Mouse (Mus musculus) heart, embryonic 11.5 days (tissue): ENCODE measurements at regions not wholly inside any gene's neighbourhood (a gene's known extent, or its start where the extent isn't known, plus 50 kb on each side); places are given as distances from the start of the nearest gene placed in this dataset.

Experiments used
- ATAC-seq: fragments of 200-750 bp; cut with Nextera tagmentation; replicated peaks from 2 replicates; pipeline ENCODE4 v1.8.0; 2017; ENCODE audit warnings: moderate library complexity; ENCODE audit not compliant: insufficient number of reproducible peaks, low FRiP score, low TSS enrichment
- H3K27ac ChIP-seq: fragments of 300-500 bp; sonication (generic); 2 replicates; pipeline ENCODE4 v1.5.1; 2014; ENCODE audit warnings: mild to moderate bottlenecking, low read depth, low read length
- H3K27me3 ChIP-seq: fragments of 300-500 bp; sonication (generic); 2 replicates; pipeline ENCODE4 v1.6.1; 2014; ENCODE audit warnings: mild to moderate bottlenecking, low read length, mixed read lengths; ENCODE audit not compliant: control insufficient read depth, insufficient read depth
- H3K36me3 ChIP-seq: fragments of 300-500 bp; sonication (generic); 2 replicates; pipeline ENCODE4 v1.6.1; 2014; ENCODE audit warnings: mild to moderate bottlenecking, low read length, moderate library complexity, mixed read lengths; ENCODE audit not compliant: control insufficient read depth, insufficient read depth
- H3K4me1 ChIP-seq: fragments of 300-500 bp; sonication (generic); 2 replicates; pipeline ENCODE4 v1.6.1; 2014; ENCODE audit warnings: low read length; ENCODE audit not compliant: control insufficient read depth, insufficient read depth
- H3K4me2 ChIP-seq: fragments of 300-500 bp; sonication (generic); 2 replicates; pipeline ENCODE4 v1.6.1; 2014; ENCODE audit warnings: mild to moderate bottlenecking, moderate library complexity
- H3K4me3 ChIP-seq: fragments of 300-500 bp; sonication (generic); 2 replicates; pipeline ENCODE4 v1.5.1; 2014; ENCODE audit warnings: low read depth, low read length
- H3K9ac ChIP-seq: fragments of 300-500 bp; sonication (generic); 2 replicates; pipeline ENCODE4 v1.6.1; 2014; ENCODE audit warnings: mild to moderate bottlenecking, low read depth, low read length, moderate library complexity
- H3K9me3 ChIP-seq: fragments of 300-500 bp; sonication (generic); replicated peaks from 2 replicates; pipeline ENCODE4 v1.6.1; 2016; ENCODE audit warnings: low read length; ENCODE audit not compliant: control insufficient read depth
- WGBS: fragments of 180-500 bp; shearing (Covaris S2); extraction: QIAGEN DNeasy Blood & Tissue Kit; methylation state at CpG from one replicate; pipeline ENCODE4 v1.1.7; 2014; ENCODE audit not compliant: insufficient replicate concordance; 5-methylcytosine and 5-hydroxymethylcytosine counted together

GRCm38 (mm10) chr13:119231556-119231955 is 196.8 kb upstream of the Paip1 start:
- ATAC-seq = no peak
- no peak overlapping the region for H3K4me3 ChIP-seq
- 42% methylated on average over 11 of the region's 11 CpGs for whole genome bisulfite sequencing

GRCm38 (mm10) chr13:119232100-119233029 is 196.0 kb upstream of the Paip1 start:
- Histone ChIP-seq H3K4me1 (peaks cover 12% of the 10 kb centered on the region), H3K36me3 (no peaks in the 10 kb centered on the region), H3K4me3 (no peak overlapping the region), H3K27ac (no peak overlapping the region), H3K4me2 (peak overlapping the region; percentile 31), H3K9me3 (no peaks in the 10 kb centered on the region), H3K27me3 (no peaks in the 10 kb centered on the region), H3K9ac (no peak overlapping the region)
- peak; percentile 67 for ATAC-seq
- 24% methylated on average over 8 of the region's 8 CpGs for WGBS

More at GRCm38 (mm10) chr13:119231556-119231955, 196.8 kb upstream of the Paip1 start:
- Histone ChIP-seq H3K4me1 (peaks cover 12% of the 10 kb centered on the region), H3K4me2 (no peak overlapping the region; the same call in 1 of the 2 replicates), H3K9me3 (no peaks in the 10 kb centered on the region), H3K9ac (no peak overlapping the region), H3K36me3 (no peaks in the 10 kb centered on the region), H3K27me3 (no peaks in the 10 kb centered on the region), H3K27ac (no peak overlapping the region)

GRCm38 (mm10) chr13:119233030-119233385 is 195.4 kb upstream of the Paip1 start:
- H3K9ac ChIP-seq = no peak overlapping the region
- peak overlapping the region; percentile 31; the same call in 1 of the 2 replicates for H3K4me2 ChIP-seq
- H3K27me3 ChIP-seq = no peaks in the 10 kb centered on the region
- no peak overlapping the region for H3K27ac ChIP-seq
- H3K9me3 ChIP-seq = no peaks in the 10 kb centered on the region
- 68% methylated on average over 4 of the region's 4 CpGs for WGBS
- H3K4me1 ChIP-seq = peaks cover 12% of the 10 kb centered on the region
- no peaks in the 10 kb centered on the region for H3K36me3 ChIP-seq
- H3K4me3 ChIP-seq = no peak overlapping the region
- ATAC-seq = no peak

- WGBS = 54% methylated on average over 3 of the region's 3 CpGs
- peaks cover 12% of the 10 kb centered on the region for H3K4me1 ChIP-seq
- H3K9me3 ChIP-seq = no peaks in the 10 kb centered on the region
- no peaks in the 10 kb centered on the region for H3K36me3 ChIP-seq
- no peak overlapping the region for H3K4me3 ChIP-seq
- H3K27ac ChIP-seq = no peak overlapping the region
- ATAC-seq = no peak
- no peak overlapping the region for H3K4me2 ChIP-seq
- no peak overlapping the region for H3K9ac ChIP-seq
- H3K27me3 ChIP-seq = no peaks in the 10 kb centered on the region
Measured at GRCm38 (mm10) chr13:119233869-119234268, 194.5 kb upstream of the Paip1 start.

- Histone ChIP-seq H3K9ac (no peak overlapping the region), H3K4me3 (no peak overlapping the region), H3K9me3 (no peaks in the 10 kb centered on the region), H3K4me1 (peaks cover 2% of the 10 kb centered on the region; the same call in 1 of the 2 replicates), H3K36me3 (no peaks in the 10 kb centered on the region), H3K4me2 (no peak overlapping the region), H3K27ac (no peak overlapping the region), H3K27me3 (no peaks in the 10 kb centered on the region)
- WGBS = 12% methylated on average over 3 of the region's 3 CpGs
- no peak for ATAC-seq
Measured at GRCm38 (mm10) chr13:119242358-119242757, 186.0 kb upstream of the Paip1 start.

- ATAC-seq = no peak
- no peaks in the 10 kb centered on the region for H3K27me3 ChIP-seq
- no peak overlapping the region for H3K4me3 ChIP-seq
- peaks cover 2% of the 10 kb centered on the region; the same call in 1 of the 2 replicates for H3K4me1 ChIP-seq
- no peak overlapping the region for H3K4me2 ChIP-seq
- H3K9me3 ChIP-seq = no peaks in the 10 kb centered on the region
- WGBS = 78% methylated on average over 2 of the region's 2 CpGs
- no peak overlapping the region for H3K27ac ChIP-seq
- H3K9ac ChIP-seq = no peak overlapping the region
- no peaks in the 10 kb centered on the region for H3K36me3 ChIP-seq
Measured at GRCm38 (mm10) chr13:119247101-119247500, 181.3 kb upstream of the Paip1 start.

GRCm38 (mm10) chr13:119252006-119252405 is 176.4 kb upstream of the Paip1 start:
- no peak for ATAC-seq
- Histone ChIP-seq H3K27me3 (no peaks in the 10 kb centered on the region), H3K4me2 (no peak overlapping the region), H3K9me3 (no peaks in the 10 kb centered on the region), H3K4me3 (no peak overlapping the region), H3K4me1 (no peaks in the 10 kb centered on the region), H3K36me3 (no peaks in the 10 kb centered on the region), H3K27ac (no peak overlapping the region), H3K9ac (no peak overlapping the region)
- 86% methylated on average over 2 of the region's 2 CpGs for WGBS

GRCm38 (mm10) chr13:119256350-119256749 is 172.1 kb upstream of the Paip1 start:
- H3K4me3 ChIP-seq = no peak overlapping the region
- H3K4me2 ChIP-seq = no peak overlapping the region
- no peaks in the 10 kb centered on the region for H3K27me3 ChIP-seq
- no peaks in the 10 kb centered on the region; the same call in 1 of the 2 replicates for H3K9me3 ChIP-seq
- ATAC-seq = no peak
- H3K9ac ChIP-seq = no peak overlapping the region
- no peaks in the 10 kb centered on the region for H3K36me3 ChIP-seq
- H3K4me1 ChIP-seq = no peaks in the 10 kb centered on the region
- no peak overlapping the region for H3K27ac ChIP-seq
- 41% methylated on average over 6 of the region's 6 CpGs for WGBS

GRCm38 (mm10) chr13:119258515-119258914 is 169.9 kb upstream of the Paip1 start:
- H3K27ac ChIP-seq = no peak overlapping the region
- no peaks in the 10 kb centered on the region; the same call in 1 of the 2 replicates for H3K9me3 ChIP-seq
- no peaks in the 10 kb centered on the region for H3K36me3 ChIP-seq
- no peak overlapping the region for H3K9ac ChIP-seq
- H3K4me3 ChIP-seq = no peak overlapping the region
- no peaks in the 10 kb centered on the region for H3K27me3 ChIP-seq
- H3K4me1 ChIP-seq = no peaks in the 10 kb centered on the region
- no peak overlapping the region for H3K4me2 ChIP-seq
- WGBS = 71% methylated on average over 9 of the region's 9 CpGs
- no peak for ATAC-seq
